Mouse (Mus musculus) midbrain, embryonic 12.5 days (tissue): Measurements from ENCODE around the gene Lcn5. TPM values are rescaled to one million over a fixed set of nuclear protein-coding genes. Genes with fewer than 3 reads are reported as not detected.

Source experiments
- ATAC-seq: fragments of 200-750 bp; cut with Nextera tagmentation; 2 replicates; pipeline ENCODE4 v1.8.0; 2017; ENCODE audit warnings: low read depth, moderate TSS enrichment, moderate library complexity; ENCODE audit not compliant: low FRiP score
- H3K27ac ChIP-seq: fragments of 300-500 bp; sonication (generic); replicated peaks from 2 replicates; pipeline ENCODE4 v1.5.1; 2016; ENCODE audit warnings: mild to moderate bottlenecking
- H3K27me3 ChIP-seq: fragments of 300-500 bp; sonication (generic); 2 replicates; pipeline ENCODE4 v1.6.1; 2016; ENCODE audit warnings: mild to moderate bottlenecking
- H3K36me3 ChIP-seq: fragments of 300-500 bp; sonication (generic); 2 replicates; pipeline ENCODE4 v1.6.1; 2016
- H3K4me1 ChIP-seq: fragments of 300-500 bp; sonication (generic); 2 replicates; pipeline ENCODE4 v1.6.1; 2016
- H3K4me2 ChIP-seq: fragments of 300-500 bp; sonication (generic); replicated peaks from 2 replicates; pipeline ENCODE4 v1.6.1; 2016; ENCODE audit warnings: mild to moderate bottlenecking, moderate library complexity
- H3K4me3 ChIP-seq: fragments of 300-500 bp; sonication (generic); 2 replicates; pipeline ENCODE4 v1.5.1; 2016; ENCODE audit warnings: mild to moderate bottlenecking
- H3K9ac ChIP-seq: fragments of 300-500 bp; sonication (generic); replicated peaks from 2 replicates; pipeline ENCODE4 v1.6.1; 2016; ENCODE audit warnings: mild to moderate bottlenecking, moderate library complexity
- H3K9me3 ChIP-seq: fragments of 300-500 bp; sonication (generic); 2 replicates; pipeline ENCODE4 v1.6.1; 2016; ENCODE audit warnings: mild to moderate bottlenecking
- WGBS: fragments of 180-500 bp; shearing (Covaris S2); methylation state at CpG from one replicate; pipeline ENCODE4 v1.1.7; 2016; 5-methylcytosine and 5-hydroxymethylcytosine counted together
- polyA plus RNA-seq: library from polyadenylated mRNA; unstranded; fragments of >200 nt; fragmentation: Nextera tagmentation; extraction: Ambion mirVana; gene quantifications from 2 replicates; pipeline ENCODE4 v1.2.1, GENCODE M21; 2016

Lcn5 gene
- polyA plus RNA-seq = not detected in 2 replicates

- no peak within 1 kb of the TSS for H3K9ac ChIP-seq
- no peaks in the 10 kb centered on the region for H3K4me1 ChIP-seq
- H3K4me3 ChIP-seq = no peak within 1 kb of the TSS
- H3K36me3 ChIP-seq = no peaks in the 10 kb centered on the region
- no peak within 1 kb of the TSS for H3K4me2 ChIP-seq
- H3K27ac ChIP-seq = no peak within 1 kb of the TSS
- H3K9me3 ChIP-seq = no peaks in the 10 kb centered on the region
- ATAC-seq = no peak
- no peaks in the 10 kb centered on the region; the same call in none of the 2 replicates for H3K27me3 ChIP-seq
Measured at GRCm38 (mm10) chr2:25657652-25658051, at the start of gene Lcn5. Gene Lcn5, plus strand, starts transcription at chr2:25657952.

GRCm38 (mm10) chr2:25608671-25609070, 49.1 kb upstream of the Lcn5 start:
- Histone ChIP-seq H3K4me3 (peak overlapping the region; percentile 98), H3K27me3 (peaks cover 26% of the 10 kb centered on the region), H3K9ac (peak overlapping the region; percentile 97; the same call in 1 of the 2 replicates), H3K4me2 (peak overlapping the region; percentile 71), H3K27ac (peak overlapping the region; percentile 94; the same call in 1 of the 2 replicates), H3K36me3 (no peaks in the 10 kb centered on the region), H3K4me1 (peaks cover 19% of the 10 kb centered on the region), H3K9me3 (no peaks in the 10 kb centered on the region)
- 70% methylated on average over 10 of the region's 10 CpGs for WGBS
- peak; percentile 11; the same call in 1 of the 2 replicates for ATAC-seq

- 19% methylated on average over 22 of the region's 22 CpGs for WGBS
- Histone ChIP-seq H3K4me2 (0 out of 2 replicates have a peak overlapping the region, but pooled peaks have one; percentile 5), H3K36me3 (no peaks in the 10 kb centered on the region), H3K27ac (no peak overlapping the region), H3K4me3 (no peak overlapping the region), H3K4me1 (peaks cover 3% of the 10 kb centered on the region; the same call in 1 of the 2 replicates), H3K9ac (no peak overlapping the region), H3K9me3 (no peaks in the 10 kb centered on the region), H3K27me3 (peaks cover 75% of the 10 kb centered on the region)
- ATAC-seq = no peak
Measured at GRCm38 (mm10) chr2:25616398-25616797, 41.4 kb upstream of the Lcn5 start.

- 65% methylated on average over 3 of the region's 3 CpGs for WGBS
- Histone ChIP-seq H3K27me3 (peaks cover 66% of the 10 kb centered on the region), H3K9me3 (no peaks in the 10 kb centered on the region), H3K4me1 (peaks cover 8% of the 10 kb centered on the region), H3K9ac (no peak within 1 kb of the TSS), H3K36me3 (no peaks in the 10 kb centered on the region), H3K4me3 (no peak within 1 kb of the TSS), H3K27ac (no peak within 1 kb of the TSS), H3K4me2 (no peak within 1 kb of the TSS)
- no peak for ATAC-seq
Measured at GRCm38 (mm10) chr2:25617578-25617977, 40.2 kb upstream of the Lcn5 start, which contains the start of gene Ccdc183. Gene Ccdc183, minus strand, starts transcription at chr2:25617678.

GRCm38 (mm10) chr2:25620386-25620785, 37.4 kb upstream of the Lcn5 start:
- Histone ChIP-seq H3K4me3 (no peak overlapping the region), H3K4me2 (no peak overlapping the region), H3K36me3 (no peaks in the 10 kb centered on the region), H3K27me3 (peaks cover 54% of the 10 kb centered on the region), H3K27ac (no peak overlapping the region), H3K9ac (no peak overlapping the region), H3K9me3 (no peaks in the 10 kb centered on the region), H3K4me1 (peaks cover 8% of the 10 kb centered on the region)
- no peak for ATAC-seq
- 78% methylated on average over 6 of the region's 6 CpGs for WGBS

GRCm38 (mm10) chr2:25620852-25621228, 36.9 kb upstream of the Lcn5 start:
- no peaks in the 10 kb centered on the region for H3K36me3 ChIP-seq
- H3K4me3 ChIP-seq = peak overlapping the region; percentile 47; the same call in 1 of the 2 replicates
- WGBS = 93% methylated on average over 4 of the region's 4 CpGs
- peaks cover 8% of the 10 kb centered on the region for H3K4me1 ChIP-seq
- peak overlapping the region; percentile 75; the same call in 1 of the 2 replicates for H3K4me2 ChIP-seq
- no peak overlapping the region for H3K9ac ChIP-seq
- ATAC-seq = no peak
- H3K9me3 ChIP-seq = no peaks in the 10 kb centered on the region
- peaks cover 49% of the 10 kb centered on the region for H3K27me3 ChIP-seq
- H3K27ac ChIP-seq = no peak overlapping the region

- H3K9me3 ChIP-seq = no peaks in the 10 kb centered on the region
- H3K4me3 ChIP-seq = peak within 1 kb of the TSS; percentile 47
- H3K9ac ChIP-seq = peak within 1 kb of the TSS; percentile 66
- H3K4me1 ChIP-seq = peaks cover 8% of the 10 kb centered on the region
- 6% methylated on average over 34 of the region's 34 CpGs for WGBS
- H3K4me2 ChIP-seq = peak within 1 kb of the TSS; percentile 75
- H3K36me3 ChIP-seq = no peaks in the 10 kb centered on the region
- peak; percentile 93 for ATAC-seq
- 0 out of 2 replicates have a peak within 1 kb of the TSS, but pooled peaks have one; percentile 46 for H3K27ac ChIP-seq
- H3K27me3 ChIP-seq = peaks cover 42% of the 10 kb centered on the region
Measured at GRCm38 (mm10) chr2:25621229-25622200, 36.2 kb upstream of the Lcn5 start, which contains the start of gene Tmem141. Gene Tmem141, minus strand, starts transcription at chr2:25622005.

GRCm38 (mm10) chr2:25625986-25626385, 31.8 kb upstream of the Lcn5 start:
- Histone ChIP-seq H3K9me3 (no peaks in the 10 kb centered on the region), H3K27me3 (peaks cover 11% of the 10 kb centered on the region; the same call in 1 of the 2 replicates), H3K4me1 (peaks cover 8% of the 10 kb centered on the region), H3K36me3 (no peaks in the 10 kb centered on the region), H3K9ac (no peak overlapping the region), H3K4me3 (no peak overlapping the region), H3K27ac (no peak overlapping the region), H3K4me2 (no peak overlapping the region)
- 72% methylated on average over 5 of the region's 5 CpGs for WGBS
- ATAC-seq = no peak

- H3K4me3 ChIP-seq = no peak within 1 kb of the TSS
- H3K9me3 ChIP-seq = no peaks in the 10 kb centered on the region
- no peak within 1 kb of the TSS for H3K4me2 ChIP-seq
- H3K27ac ChIP-seq = no peak within 1 kb of the TSS
- ATAC-seq = no peak
- WGBS = 80% methylated on average over 6 of the region's 6 CpGs
- peaks cover 8% of the 10 kb centered on the region; the same call in 1 of the 2 replicates for H3K27me3 ChIP-seq
- no peaks in the 10 kb centered on the region for H3K36me3 ChIP-seq
- no peak within 1 kb of the TSS for H3K9ac ChIP-seq
- H3K4me1 ChIP-seq = no peaks in the 10 kb centered on the region
Measured at GRCm38 (mm10) chr2:25627811-25628210, 29.9 kb upstream of the Lcn5 start, which contains the start of gene Fcna. Gene Fcna, minus strand, starts transcription at chr2:25628030.

- no peak overlapping the region for H3K27ac ChIP-seq
- H3K4me2 ChIP-seq = no peak overlapping the region
- no peak overlapping the region for H3K9ac ChIP-seq
- WGBS = 55% methylated on average over 4 of the region's 4 CpGs
- H3K4me1 ChIP-seq = no peaks in the 10 kb centered on the region
- no peaks in the 10 kb centered on the region for H3K36me3 ChIP-seq
- H3K9me3 ChIP-seq = no peaks in the 10 kb centered on the region
- H3K27me3 ChIP-seq = 0 out of 2 replicates have a peak, but pooled peaks cover 2% of the 10 kb centered on the region
- no peak for ATAC-seq
- no peak overlapping the region for H3K4me3 ChIP-seq
Measured at GRCm38 (mm10) chr2:25628738-25629137, 29.0 kb upstream of the Lcn5 start.

- Histone ChIP-seq H3K4me2 (no peak overlapping the region), H3K27me3 (no peaks in the 10 kb centered on the region), H3K27ac (no peak overlapping the region), H3K4me1 (no peaks in the 10 kb centered on the region), H3K4me3 (no peak overlapping the region), H3K36me3 (no peaks in the 10 kb centered on the region), H3K9me3 (no peaks in the 10 kb centered on the region), H3K9ac (no peak overlapping the region)
- 81% methylated on average over 3 of the region's 3 CpGs for WGBS
- ATAC-seq = no peak
Measured at GRCm38 (mm10) chr2:25633616-25634015, 24.1 kb upstream of the Lcn5 start.

GRCm38 (mm10) chr2:25634046-25634445, 23.7 kb upstream of the Lcn5 start:
- no peaks in the 10 kb centered on the region for H3K9me3 ChIP-seq
- H3K4me3 ChIP-seq = no peak overlapping the region
- WGBS = 27% methylated on average over 1 of the region's 1 CpGs
- no peak overlapping the region for H3K27ac ChIP-seq
- no peaks in the 10 kb centered on the region for H3K4me1 ChIP-seq
- H3K27me3 ChIP-seq = no peaks in the 10 kb centered on the region
- no peak overlapping the region for H3K4me2 ChIP-seq
- no peak overlapping the region for H3K9ac ChIP-seq
- no peaks in the 10 kb centered on the region for H3K36me3 ChIP-seq
- no peak for ATAC-seq
